Mouse (Mus musculus) midbrain, embryonic 16.5 days (tissue): ENCODE measurements around the gene Lrp5. TPM values are rescaled to one million over a fixed set of nuclear protein-coding genes. Genes with fewer than 3 reads are reported as not detected.

Experiments used
- ATAC-seq: fragments of 200-750 bp; cut with Nextera tagmentation; 2 replicates; pipeline ENCODE4 v1.8.0; 2017; ENCODE audit warnings: moderate TSS enrichment
- H3K27ac ChIP-seq: fragments of 300-500 bp; sonication (generic); 2 replicates; pipeline ENCODE4 v1.5.1; 2014; ENCODE audit warnings: mild to moderate bottlenecking, low read length, mixed read lengths
- H3K27me3 ChIP-seq: fragments of 300-500 bp; sonication (generic); 2 replicates; pipeline ENCODE4 v1.6.1; 2014; ENCODE audit warnings: low read depth, low read length, mixed read lengths; ENCODE audit not compliant: control insufficient read depth, insufficient read depth
- H3K36me3 ChIP-seq: fragments of 300-500 bp; sonication (generic); 2 replicates; pipeline ENCODE4 v1.6.1; 2014; ENCODE audit warnings: mild to moderate bottlenecking, low read length, moderate library complexity, mixed read lengths; ENCODE audit not compliant: control insufficient read depth, insufficient read depth
- H3K4me1 ChIP-seq: fragments of 300-500 bp; sonication (generic); 2 replicates; pipeline ENCODE4 v1.6.1; 2014; ENCODE audit warnings: mild to moderate bottlenecking, low read length, mixed read lengths; ENCODE audit not compliant: control insufficient read depth, insufficient read depth
- H3K4me2 ChIP-seq: fragments of 300-500 bp; sonication (generic); 2 replicates; pipeline ENCODE4 v1.6.1; 2014; ENCODE audit warnings: mild to moderate bottlenecking, low read length, mixed read lengths
- H3K4me3 ChIP-seq: fragments of 300-500 bp; sonication (generic); 2 replicates; pipeline ENCODE4 v1.5.1; 2014; ENCODE audit warnings: low read depth, mild to moderate bottlenecking, low read length, moderate library complexity, mixed read lengths
- H3K9ac ChIP-seq: fragments of 300-500 bp; sonication (generic); 2 replicates; pipeline ENCODE4 v1.6.1; 2014; ENCODE audit warnings: low read depth, low read length, mixed read lengths
- H3K9me3 ChIP-seq: fragments of 300-500 bp; sonication (generic); replicated peaks from 2 replicates; pipeline ENCODE4 v1.6.1; 2014; ENCODE audit warnings: mild to moderate bottlenecking, low read length, mixed read lengths; ENCODE audit not compliant: control insufficient read depth, poor library complexity, severe bottlenecking
- WGBS: fragments of 180-500 bp; shearing (Covaris S2); extraction: QIAGEN DNeasy Blood & Tissue Kit; methylation state at CpG from one replicate; pipeline ENCODE4 v1.1.7; 2014; 5-methylcytosine and 5-hydroxymethylcytosine counted together
- polyA plus RNA-seq: library from polyadenylated mRNA; unstranded; fragments of >200 nt; fragmentation: Nextera tagmentation; extraction: Ambion mirVana; gene quantifications from 2 replicates; pipeline ENCODE4 v1.2.1, GENCODE M21; 2015

Gene Lrp5
- polyA plus RNA-seq, 1 experiment from 2014 or later, result 0.89 TPM

DNA sequence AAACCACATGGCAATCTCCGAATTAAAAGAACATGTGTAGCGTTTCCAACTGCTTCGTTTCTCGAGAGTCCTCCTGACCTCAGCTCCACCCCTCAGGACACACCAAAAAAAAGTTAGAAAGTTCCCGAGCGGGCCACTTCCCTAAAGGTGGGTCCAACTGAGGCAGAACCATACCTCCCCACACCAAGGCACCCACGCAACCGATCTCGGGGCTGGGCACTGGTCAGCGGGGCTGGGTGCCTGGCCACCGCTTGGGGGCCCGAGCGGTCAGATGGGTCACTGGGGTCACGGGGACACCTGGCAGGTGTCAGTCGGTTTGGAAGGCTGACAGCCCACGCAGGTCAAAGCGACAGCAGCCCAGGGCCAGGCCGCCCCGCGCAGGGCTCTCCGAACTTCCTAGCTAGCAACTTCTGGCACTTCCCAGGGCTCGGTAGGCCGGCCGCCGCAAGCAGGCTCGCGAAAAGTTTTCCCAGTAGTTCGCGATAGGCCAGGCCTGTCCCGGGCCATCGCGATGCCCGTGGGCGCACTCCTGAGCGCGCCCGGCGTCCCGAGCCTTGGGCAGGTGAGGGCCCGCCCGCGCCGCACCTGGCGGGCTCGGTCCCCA, 651 bp downstream of the Lrp5 start:
- no peaks in the 10 kb centered on the region for H3K27me3 ChIP-seq
- H3K4me3 ChIP-seq, result peak overlapping the region; percentile 82
- 1% methylated on average over 33 of the region's 45 CpGs for WGBS
- H3K9me3 ChIP-seq, result no peaks in the 10 kb centered on the region
- peak overlapping the region; percentile 99 for H3K4me2 ChIP-seq
- peaks cover 5% of the 10 kb centered on the region; the same call in 1 of the 2 replicates for H3K4me1 ChIP-seq
- H3K27ac ChIP-seq, result no peak overlapping the region; the same call in 1 of the 2 replicates
- ATAC-seq, result 0 out of 2 replicates have a peak, but pooled peaks have one; percentile 11
- H3K36me3 ChIP-seq, result no peaks in the 10 kb centered on the region
- peak overlapping the region; percentile 73 for H3K9ac ChIP-seq

GRCm38 (mm10) chr19:3684957-3685580, 1.3 kb downstream of the Lrp5 start:
- Histone ChIP-seq H3K4me1 (peaks cover 5% of the 10 kb centered on the region; the same call in 1 of the 2 replicates), H3K4me3 (peak overlapping the region; percentile 82), H3K9me3 (no peaks in the 10 kb centered on the region), H3K9ac (no peak overlapping the region; the same call in 1 of the 2 replicates), H3K36me3 (no peaks in the 10 kb centered on the region), H3K27ac (no peak overlapping the region; the same call in 1 of the 2 replicates), H3K4me2 (peak overlapping the region; percentile 99), H3K27me3 (no peaks in the 10 kb centered on the region)
- WGBS, result 16% methylated on average over 11 of the region's 11 CpGs
- no peak for ATAC-seq

GRCm38 (mm10) chr19:3684414-3684813, 1.9 kb downstream of the Lrp5 start:
- no peak for ATAC-seq
- H3K4me2 ChIP-seq, result peak overlapping the region; percentile 99; the same call in 1 of the 2 replicates
- no peak overlapping the region for H3K27ac ChIP-seq
- H3K9me3 ChIP-seq, result no peaks in the 10 kb centered on the region
- H3K4me3 ChIP-seq, result no peak overlapping the region; the same call in 1 of the 2 replicates
- H3K36me3 ChIP-seq, result no peaks in the 10 kb centered on the region
- no peak overlapping the region for H3K9ac ChIP-seq
- H3K4me1 ChIP-seq, result peaks cover 5% of the 10 kb centered on the region; the same call in 1 of the 2 replicates
- 25% methylated on average over 1 of the region's 1 CpGs for WGBS
- H3K27me3 ChIP-seq, result no peaks in the 10 kb centered on the region

DNA sequence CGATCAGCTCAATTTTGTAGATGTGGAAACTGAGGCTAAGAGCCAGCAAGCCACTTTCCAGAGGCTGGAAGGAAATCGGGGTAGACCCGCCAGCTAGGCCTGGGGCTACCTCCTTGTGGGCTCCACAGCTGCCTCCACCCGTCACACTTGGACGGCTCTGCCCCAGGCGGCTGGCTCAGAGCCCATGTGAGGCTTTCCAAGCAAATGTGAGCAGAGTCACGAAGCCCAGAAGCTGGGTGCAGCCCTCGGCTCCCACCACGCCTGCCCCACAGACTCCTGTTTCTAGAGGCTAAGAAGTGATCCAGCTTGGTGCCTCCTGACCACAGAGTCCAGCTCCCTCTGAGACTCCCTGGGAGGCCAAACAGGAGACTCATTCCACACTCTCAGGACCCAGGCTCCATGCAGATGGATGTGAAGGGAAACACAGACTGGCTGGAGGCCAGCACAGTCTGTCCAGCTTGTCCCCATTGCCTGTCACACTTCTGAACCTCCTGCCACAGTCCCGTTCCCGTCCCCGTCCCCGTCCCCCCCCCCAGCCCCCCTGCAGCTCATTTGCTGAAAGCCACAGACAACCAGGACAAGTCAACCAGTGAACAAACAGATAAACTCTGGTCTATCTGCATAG, 4.9 kb downstream of the Lrp5 start:
- ATAC-seq, result peak; percentile 72; the same call in 1 of the 2 replicates
- peaks cover 5% of the 10 kb centered on the region; the same call in 1 of the 2 replicates for H3K4me1 ChIP-seq
- H3K27ac ChIP-seq, result peak overlapping the region; percentile 52; the same call in 1 of the 2 replicates

GRCm38 (mm10) chr19:3680732-3681131, 5.6 kb downstream of the Lrp5 start:
- H3K4me3 ChIP-seq, result no peak overlapping the region
- 78% methylated on average over 7 of the region's 7 CpGs for WGBS
- ATAC-seq, result no peak
- no peak overlapping the region for H3K9ac ChIP-seq
- H3K9me3 ChIP-seq, result no peaks in the 10 kb centered on the region
- H3K27ac ChIP-seq, result no peak overlapping the region
- peaks cover 4% of the 10 kb centered on the region; the same call in 1 of the 2 replicates for H3K4me1 ChIP-seq
- no peaks in the 10 kb centered on the region for H3K36me3 ChIP-seq
- no peak overlapping the region for H3K4me2 ChIP-seq
- no peaks in the 10 kb centered on the region for H3K27me3 ChIP-seq

More for the DNA sequence above, 4.9 kb downstream of the Lrp5 start:
- no peaks in the 10 kb centered on the region for H3K36me3 ChIP-seq
- H3K9me3 ChIP-seq, result no peaks in the 10 kb centered on the region
- H3K9ac ChIP-seq, result no peak overlapping the region
- H3K27me3 ChIP-seq, result no peaks in the 10 kb centered on the region
- no peak overlapping the region for H3K4me3 ChIP-seq
- H3K4me2 ChIP-seq, result no peak overlapping the region
- WGBS, result 41% methylated on average over 13 of the region's 13 CpGs

DNA sequence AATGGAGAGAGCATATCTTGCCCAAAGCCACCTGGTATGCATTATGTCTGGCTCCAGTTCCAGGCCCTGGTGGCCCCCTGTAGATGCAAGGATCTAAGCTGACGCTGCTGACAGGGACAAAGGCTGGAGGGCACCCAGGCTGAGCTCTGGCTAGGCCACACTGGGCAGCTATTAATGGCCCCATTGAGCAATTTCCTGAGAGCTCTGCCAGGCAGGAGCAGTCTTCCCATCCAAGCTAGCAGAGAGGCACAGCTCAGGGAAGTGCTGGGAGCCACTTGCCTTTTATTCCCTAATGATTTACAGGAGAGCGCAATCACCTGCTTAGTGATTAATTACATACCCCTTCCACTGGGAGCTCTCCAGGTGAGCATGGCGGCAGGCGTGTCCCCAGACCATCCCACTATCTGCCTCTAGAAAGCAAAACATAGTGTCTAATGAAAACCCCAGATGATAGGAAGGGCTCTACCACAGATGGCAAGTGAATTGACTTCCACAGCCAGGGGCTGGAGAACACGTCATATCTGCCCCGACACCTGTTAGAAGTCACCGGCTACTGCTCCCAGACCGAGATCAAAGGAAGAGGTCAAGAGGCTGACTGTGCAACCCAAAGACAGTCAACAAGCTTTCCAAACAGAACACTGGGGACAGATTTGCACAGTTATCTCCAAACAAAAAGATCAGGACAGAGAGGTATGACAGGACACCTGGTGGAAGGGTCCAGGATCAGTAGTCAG, 12.1 kb downstream of the Lrp5 start:
- Histone ChIP-seq H3K9ac (no peak overlapping the region), H3K27me3 (no peaks in the 10 kb centered on the region), H3K4me3 (no peak overlapping the region), H3K27ac (no peak overlapping the region), H3K4me1 (no peaks in the 10 kb centered on the region), H3K4me2 (no peak overlapping the region), H3K36me3 (no peaks in the 10 kb centered on the region), H3K9me3 (no peaks in the 10 kb centered on the region)
- 96% methylated on average over 8 of the region's 8 CpGs for WGBS
- no peak for ATAC-seq

GRCm38 (mm10) chr19:3673149-3673548, 13.2 kb downstream of the Lrp5 start:
- Histone ChIP-seq H3K4me3 (no peak overlapping the region), H3K9ac (no peak overlapping the region), H3K27me3 (no peaks in the 10 kb centered on the region), H3K36me3 (no peaks in the 10 kb centered on the region), H3K4me1 (no peaks in the 10 kb centered on the region), H3K27ac (no peak overlapping the region), H3K4me2 (no peak overlapping the region), H3K9me3 (no peaks in the 10 kb centered on the region)
- no peak for ATAC-seq
- WGBS, result 96% methylated on average over 2 of the region's 2 CpGs

- 71% methylated on average over 13 of the region's 13 CpGs for WGBS
- no peak overlapping the region for H3K4me2 ChIP-seq
- H3K9ac ChIP-seq, result no peak overlapping the region
- ATAC-seq, result no peak
- H3K27me3 ChIP-seq, result no peaks in the 10 kb centered on the region
- H3K4me1 ChIP-seq, result no peaks in the 10 kb centered on the region
- no peak overlapping the region for H3K4me3 ChIP-seq
- H3K36me3 ChIP-seq, result no peaks in the 10 kb centered on the region
- H3K27ac ChIP-seq, result no peak overlapping the region
- H3K9me3 ChIP-seq, result no peaks in the 10 kb centered on the region
Observed at GRCm38 (mm10) chr19:3669100-3669499, 17.3 kb downstream of the Lrp5 start.
